Mouse (Mus musculus) limb, embryonic 15.5 days (tissue): ENCODE measurements around the gene Elf4. TPM values are rescaled to one million over a fixed set of nuclear protein-coding genes. Genes with fewer than 3 reads are reported as not detected.

ENCODE experiments used
- polyA plus RNA-seq: library from polyadenylated mRNA; unstranded; fragments of >200 nt; fragmentation: Nextera tagmentation; extraction: Ambion mirVana; gene quantifications from 2 replicates; pipeline ENCODE4 v1.2.1, GENCODE M21; 2015

The Elf4 gene
- polyA plus RNA-seq, 1 experiment from 2014 or later, result 8.7 TPM

Other genes with a start within 250 kb of the Elf4 start
- gene Utp14a, start 206.3 kb downstream of the Elf4 start, polyA plus RNA-seq, result 17.0 and 18.5 TPM in 2 replicates
- gene Bcorl1, start 121.8 kb downstream of the Elf4 start, polyA plus RNA-seq, result 5.3 and 5.9 TPM in 2 replicates
- gene Aifm1, start 50.4 kb upstream of the Elf4 start, polyA plus RNA-seq, result 55.3 and 59.3 TPM in 2 replicates
- gene Rab33a, start 56.2 kb upstream of the Elf4 start, polyA plus RNA-seq, result 2.4 and 4.5 TPM in 2 replicates
- gene Zfp280c, start 131.4 kb upstream of the Elf4 start, polyA plus RNA-seq, result 9.0 and 9.5 TPM in 2 replicates
- 16.2 and 16.3 TPM in 2 replicates for gene Slc25a14, start 160.3 kb upstream of the Elf4 start, polyA plus RNA-seq
- gene Gpr119, start 211.3 kb upstream of the Elf4 start, polyA plus RNA-seq, result not detected in 2 replicates
- gene Rbmx2, start 231.9 kb upstream of the Elf4 start, polyA plus RNA-seq, result 17.4 and 19.3 TPM in 2 replicates